Mouse (Mus musculus) MEL (cell line): ENCODE results near the gene Gstp3.

Experiments used
- CHD2 ChIP-seq: IDR thresholded peaks from 2 replicates; pipeline ENCODE4 v1.6.1; 2011; ENCODE audit warnings: low read length, improper control_type of control experiment
- CTCF ChIP-seq, 3 experiments: IDR thresholded peaks in 2 of 3; conservative IDR thresholded peaks in 1 of 3; 2 replicates each; pipeline ENCODE4 v1.5.1; 2011 to 2012; ENCODE audit warnings: low read length in 3 of 3, low read depth in 2 of 3, mild to moderate bottlenecking in 2 of 3, improper control_type of control experiment in 1 of 3, inconsistent platforms in 1 of 3, mixed read lengths in 1 of 3, moderate library complexity in 1 of 3; ENCODE audit not compliant: control insufficient read depth in 1 of 3, insufficient read depth in 1 of 3, poor library complexity in 1 of 3, severe bottlenecking in 1 of 3
- EP300 ChIP-seq, 2 experiments: IDR thresholded peaks; 2 replicates each; pipeline ENCODE4 v1.6.1; 2011; ENCODE audit warnings: improper control_type of control experiment in 2 of 2, low read length in 2 of 2, low read depth in 1 of 2, mild to moderate bottlenecking in 1 of 2
- MAX ChIP-seq: IDR thresholded peaks from 2 replicates; pipeline ENCODE4 v1.6.1; 2011; ENCODE audit warnings: low read length, improper control_type of control experiment
- NRF1 ChIP-seq: IDR thresholded peaks from 2 replicates; pipeline ENCODE4 v1.6.1; 2014; ENCODE audit warnings: low read depth, mild to moderate bottlenecking, inconsistent platforms, low read length, improper control_type of control experiment, moderate library complexity; ENCODE audit not compliant: poor library complexity, insufficient read depth, severe bottlenecking
- USF1 ChIP-seq: IDR thresholded peaks from 2 replicates; pipeline ENCODE4 v1.6.1; 2014; ENCODE audit warnings: low read depth, mild to moderate bottlenecking, inconsistent platforms, low read length, improper control_type of control experiment, moderate library complexity

DNA sequence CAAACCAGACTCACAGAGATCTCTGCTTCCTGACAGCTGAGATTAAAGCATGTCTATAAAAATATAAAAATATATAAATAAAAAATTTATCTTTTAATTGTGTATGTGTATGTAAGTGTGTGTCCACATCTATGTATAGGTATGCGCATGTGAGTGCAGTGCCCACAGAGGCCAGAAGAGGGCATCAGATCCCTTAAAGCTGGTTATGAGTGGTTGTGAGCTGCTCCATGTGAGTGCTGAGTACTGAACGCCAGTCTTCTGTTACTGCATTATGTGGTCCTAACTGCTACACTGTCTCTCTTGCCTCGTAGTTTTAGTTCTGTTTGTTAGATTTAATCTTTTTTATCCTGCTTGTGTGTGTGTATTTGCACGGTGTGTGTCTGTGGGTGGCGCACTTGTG lies 8.4 kb downstream of the Gstp3 start:
- no peak for TF ChIP-seq NRF1
- TF ChIP-seq USF1: no peak
- peak; percentile 24 to 30 (median 29); a peak in 4 of 6 replicates for TF ChIP-seq CTCF (IDR thresholded peaks at IDR 0.05 in 2 of 3, conservative IDR thresholded peaks at IDR 0.05 in 1 of 3; ENCODE audit: control insufficient read depth in 1 of 3, insufficient read depth in 1 of 3, low read depth in 2 of 3, low read length in 3 of 3, poor library complexity in 1 of 3, severe bottlenecking in 1 of 3)
- TF ChIP-seq EP300 (IDR thresholded peaks at IDR 0.05; ENCODE audit: low read depth in 1 of 2, low read length in 2 of 2): no peak
- no peak for TF ChIP-seq CHD2
- no peak for TF ChIP-seq MAX
